Mouse (Mus musculus): ENCODE results near the gene Actg1.

GRCm38 (mm10) chr11:120350711-120351110, 2.4 kb upstream of the Actg1 start:
- TF ChIP-seq POLR2A (IDR thresholded peaks at IDR 0.05; ENCODE audit: insufficient read depth, low read depth, low read length) (no peak), CTCF (IDR thresholded peaks at IDR 0.05; ENCODE audit: insufficient read depth, low read depth, low read length) (no peak)
